Mouse (Mus musculus) left cerebral cortex, postnatal 4 days (tissue): ENCODE measurements around the gene Samd15. TPM values are rescaled to one million over a fixed set of nuclear protein-coding genes. Genes with fewer than 3 reads are reported as not detected.

Experiments used
- DNase-seq: peaks from one replicate; pipeline ENCODE4 v3.0.0-alpha.2; 2022
- intact Hi-C: fragments of 180-260 bp; cut with DNase I; formaldehyde crosslinking; loops from one replicate; pipeline ENCODE4 v1.15.1; 2025
- total RNA-seq, 2 experiments: library from RNA; stranded (reverse); gene quantifications; 2 replicates each; pipeline ENCODE4 v1.2.3; 2021

Samd15 gene
- total RNA-seq, 2 experiments from 2014 or later, result 2.7 to 2.8 TPM

DNA sequence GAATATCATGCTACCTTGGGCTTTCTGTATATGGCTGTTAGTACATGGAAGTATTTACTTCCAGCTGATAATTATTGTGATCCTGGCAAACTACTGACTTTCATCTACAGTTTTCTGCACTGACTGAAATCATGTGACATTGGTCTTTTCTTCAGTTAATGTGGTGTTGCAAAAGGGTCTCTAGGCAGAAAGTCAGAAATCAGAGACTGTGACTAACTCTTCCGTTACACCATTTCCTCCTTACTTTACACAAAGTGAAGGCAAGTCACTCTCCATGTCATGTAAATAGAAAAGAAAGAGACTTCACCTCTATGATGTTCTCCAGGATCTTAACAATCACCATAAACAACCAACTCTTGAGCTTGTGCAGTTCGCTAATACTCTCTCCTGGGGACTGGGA is 30.1 kb downstream of the Samd15 start:
- DNase-seq, result no peak
- intact Hi-C loops, result no loop called here

DNA sequence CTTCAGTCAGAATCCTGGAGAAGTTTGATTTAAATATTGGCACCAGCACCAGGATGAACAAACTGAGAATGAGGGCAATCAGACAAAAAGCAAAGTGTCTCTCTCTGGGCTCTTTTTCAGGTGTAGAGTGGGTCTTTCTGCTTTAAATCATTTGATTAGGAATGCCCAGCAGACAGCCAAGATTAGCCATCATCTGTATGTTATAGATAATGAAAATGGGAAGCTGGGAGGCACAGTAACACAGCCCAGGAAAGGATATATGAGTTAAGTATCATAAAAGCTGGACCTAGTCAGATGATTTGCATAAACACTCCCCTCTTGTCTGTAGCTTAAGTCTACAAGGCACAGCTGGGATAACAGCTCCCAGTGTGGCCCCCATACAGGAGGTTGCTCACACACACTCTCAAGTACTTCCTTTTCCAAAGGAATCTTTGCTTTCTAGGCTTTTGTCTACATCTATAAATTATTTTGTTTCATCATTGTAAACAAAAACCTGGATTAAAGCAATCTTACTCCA is 30.9 kb downstream of the Samd15 start:
- DNase-seq, result no peak
- intact Hi-C loops, result no loop called here

DNA sequence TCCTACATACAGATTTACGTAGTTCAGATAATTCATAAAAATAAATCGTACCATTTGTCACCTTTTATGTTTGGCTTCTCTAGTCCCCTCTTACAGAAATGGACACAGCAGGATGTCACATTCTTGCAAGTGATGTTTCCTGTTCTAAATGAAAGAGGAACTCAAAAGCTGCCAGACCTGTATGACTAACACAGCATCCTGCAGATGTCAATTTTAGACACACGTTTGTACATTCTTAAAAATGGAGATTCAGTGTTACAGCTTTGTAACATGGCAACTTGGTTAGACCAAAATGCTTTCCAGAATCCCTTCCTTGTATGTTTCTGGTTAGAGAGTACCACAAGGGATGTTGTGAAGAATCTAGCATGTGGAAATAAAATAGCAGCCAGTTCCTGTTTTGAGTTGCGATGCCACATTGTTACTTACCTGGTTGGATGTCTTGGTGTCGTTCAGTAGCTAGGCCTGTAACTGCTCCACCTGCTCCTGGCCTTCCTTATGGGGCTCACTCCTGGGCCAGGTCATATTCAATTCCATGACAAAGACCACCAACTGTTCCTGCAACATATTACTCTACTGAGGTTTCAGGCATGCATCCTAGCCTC is 37.5 kb downstream of the Samd15 start:
- intact Hi-C loops, result no loop called here
- DNase-seq, result no peak

DNA sequence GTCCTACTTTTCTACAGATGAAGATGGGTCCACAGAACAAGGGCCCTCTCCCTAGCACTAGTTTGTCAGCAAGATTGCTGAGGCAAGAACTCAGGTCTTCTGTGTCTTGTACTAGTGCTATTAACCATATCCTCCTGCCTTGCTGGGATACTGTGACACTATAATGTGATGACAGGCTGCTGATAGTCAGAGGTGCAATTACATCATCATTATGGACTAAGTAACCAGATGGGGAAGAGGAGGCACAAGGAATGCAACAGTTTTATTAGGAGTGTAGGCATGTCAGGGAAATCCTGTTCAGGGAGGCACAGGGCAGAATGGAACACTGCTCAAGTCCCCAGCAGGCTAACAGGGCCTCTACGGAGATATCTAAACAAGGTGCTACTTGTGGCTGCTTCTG is 39.1 kb downstream of the Samd15 start, which contains the start of gene Noxred1:
Noxred1 (minus strand) TSS at position 101 of the 400 bp plus-strand sequence.
- intact Hi-C loops, result no loop called here
- no peak for DNase-seq

DNA sequence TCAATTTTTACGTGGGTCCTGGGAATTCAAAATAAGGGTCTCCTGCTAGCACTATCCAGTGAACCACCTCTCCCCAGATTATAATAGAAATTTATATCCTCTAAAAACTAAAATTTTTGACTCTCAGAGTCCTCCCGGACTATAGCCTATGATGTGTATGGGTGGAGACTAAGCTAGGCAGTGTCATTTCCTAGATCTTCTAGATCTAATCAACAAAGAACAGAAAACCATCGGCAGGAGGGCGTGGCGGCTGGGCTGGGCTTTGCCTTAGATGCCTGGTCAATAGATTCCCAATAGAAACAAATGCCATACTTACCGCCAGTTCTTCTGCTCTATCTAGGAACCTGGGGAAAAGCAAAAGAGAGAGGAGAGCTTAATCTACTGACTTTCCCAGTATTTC is 50.6 kb downstream of the Samd15 start:
- intact Hi-C loops, result no loop called here
- no peak for DNase-seq

DNA sequence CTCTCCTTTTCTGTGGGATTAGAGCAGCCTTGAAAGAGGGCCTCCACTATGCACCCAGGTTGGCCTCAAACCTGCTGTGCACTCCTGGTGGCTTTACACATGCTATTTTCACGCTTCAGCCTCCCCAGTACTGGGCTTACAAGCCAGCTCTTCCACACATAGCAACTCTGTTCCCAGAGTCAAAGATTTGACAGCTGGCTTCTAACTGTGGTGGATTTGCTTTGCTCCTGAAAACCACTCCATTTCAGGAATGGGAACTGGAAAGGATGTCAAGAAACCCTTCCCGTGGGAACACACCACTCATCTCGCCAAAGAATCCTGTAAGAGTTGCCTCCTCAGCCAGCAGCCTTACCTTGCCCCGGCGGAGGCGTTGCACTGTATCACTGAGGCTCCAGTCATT is 54.4 kb downstream of the Samd15 start:
- DNase-seq, result no peak

DNA sequence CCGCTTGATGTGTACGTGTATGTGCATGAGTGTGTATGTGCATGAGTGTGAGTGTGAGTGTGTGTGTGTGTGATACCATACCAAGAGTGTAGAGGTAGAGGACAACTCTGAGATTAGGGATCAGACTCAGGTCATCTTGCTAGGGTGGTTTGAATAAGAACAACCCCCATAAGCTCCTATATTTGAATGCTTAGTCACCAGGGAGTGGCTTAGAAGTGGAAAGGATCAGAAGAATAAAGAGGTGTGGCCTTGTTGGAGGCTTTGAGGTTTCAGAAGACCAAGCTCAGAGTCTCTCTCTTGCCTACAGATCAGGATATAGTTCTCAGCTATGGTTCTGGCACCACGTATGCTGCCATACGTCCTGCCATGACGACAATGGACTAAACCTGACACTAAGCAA is 57.1 kb downstream of the Samd15 start:
- DNase-seq, result no peak
- intact Hi-C loops, result no loop called here

More for the DNA sequence above, 54.4 kb downstream of the Samd15 start:
- intact Hi-C loops, result no loop called here

DNA sequence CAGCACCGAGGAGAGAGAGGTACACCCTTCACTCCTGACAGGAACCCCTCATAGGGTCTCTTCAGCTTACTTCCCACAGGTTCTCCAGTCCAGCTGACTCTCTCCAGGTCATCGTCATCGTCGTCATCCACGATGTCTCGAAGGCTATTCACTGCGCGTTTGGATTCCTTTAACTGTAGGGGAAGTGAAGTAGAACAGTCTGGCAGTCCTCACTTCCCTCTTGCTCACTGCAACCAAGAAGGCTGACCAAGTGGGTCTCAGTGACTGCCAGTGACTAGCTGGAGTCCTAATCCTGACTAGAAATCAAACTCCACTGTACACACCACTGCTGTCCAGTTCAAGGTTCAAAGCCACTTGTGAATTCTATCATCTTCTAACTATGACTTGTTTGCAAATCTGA is 61.0 kb downstream of the Samd15 start:
- intact Hi-C loops, result no loop called here
- no peak for DNase-seq

Other genes starting within 250 kb of the Samd15 start
- 10 to 100 TPM; 15.8 to 19.0 TPM for gene Zdhhc22, start 209.3 kb upstream of the Samd15 start, total RNA-seq
- gene Tmem63c, start 178.4 kb upstream of the Samd15 start, total RNA-seq, result 10 to 100 TPM; 29.5 to 30.1 TPM
- gene Ngb, start 97.2 kb upstream of the Samd15 start, total RNA-seq, result 1 to 10 TPM; 4.7 to 5.5 TPM
- 10 to 100 TPM; 59.4 TPM for gene Gstz1, start 52.6 kb upstream of the Samd15 start, total RNA-seq
- 10 to 100 TPM; 22.4 to 23.8 TPM for gene Pomt2, start 51.8 kb upstream of the Samd15 start, total RNA-seq
- gene Tmed8, start 731 bp downstream of the Samd15 start, total RNA-seq, result 10 to 100 TPM; 21.1 to 22.6 TPM
- gene Noxred1, start 39.0 kb downstream of the Samd15 start, total RNA-seq, result 1 to 10 TPM; 1.2 to 1.6 TPM
- 10 to 100 TPM; 60.5 to 62.8 TPM for gene Vipas39, start 66.5 kb downstream of the Samd15 start, total RNA-seq
- gene Ahsa1, start 66.8 kb downstream of the Samd15 start, total RNA-seq, result 100 to 1,000 TPM; 151 to 156 TPM
- gene Ism2, start 100.0 kb downstream of the Samd15 start, total RNA-seq, result 1 to 10 TPM in 1 of 2 experiments, under 1 TPM in 1; 0.68 to 1.4 TPM
- gene Sptlc2, start 188.6 kb downstream of the Samd15 start, total RNA-seq, result 10 to 100 TPM; 73.4 to 81.9 TPM
- gene Slirp, start 244.2 kb downstream of the Samd15 start, total RNA-seq, result 100 to 1,000 TPM in 1 of 2 experiments, 10 to 100 TPM in 1; 96.3 to 101 TPM
- gene Alkbh1, start 244.3 kb downstream of the Samd15 start, total RNA-seq, result 10 to 100 TPM; 25.8 to 28.4 TPM